Mouse (Mus musculus) lung, embryonic 14.5 days (tissue): Measurements from ENCODE around the gene Rpl10a. TPM values are rescaled to one million over a fixed set of nuclear protein-coding genes. Genes with fewer than 3 reads are reported as not detected.

ENCODE experiments used
- ATAC-seq: fragments of 200-750 bp; cut with Nextera tagmentation; 2 replicates; pipeline ENCODE4 v1.8.0; 2017; ENCODE audit warnings: mild to moderate bottlenecking, moderate TSS enrichment, moderate library complexity; ENCODE audit not compliant: insufficient read depth
- DNase-seq: peaks from one replicate; pipeline ENCODE4 v3.0.0-alpha.2; 2015
- H3K27ac ChIP-seq: fragments of 300-500 bp; sonication (generic); 2 replicates; pipeline ENCODE4 v1.5.1; 2014; ENCODE audit warnings: low read depth, mild to moderate bottlenecking, moderate library complexity
- H3K27me3 ChIP-seq: fragments of 300-500 bp; sonication (generic); 2 replicates; pipeline ENCODE4 v1.6.1; 2014; ENCODE audit warnings: low read length, control low read depth; ENCODE audit not compliant: insufficient read depth
- H3K36me3 ChIP-seq: fragments of 300-500 bp; sonication (generic); 2 replicates; pipeline ENCODE4 v1.6.1; 2014; ENCODE audit warnings: control low read depth; ENCODE audit not compliant: insufficient read depth
- H3K4me1 ChIP-seq: fragments of 300-500 bp; sonication (generic); 2 replicates; pipeline ENCODE4 v1.6.1; 2014; ENCODE audit warnings: antibody characterized with exemption, control low read depth; ENCODE audit not compliant: insufficient read depth
- H3K4me2 ChIP-seq: fragments of 300-500 bp; sonication (generic); 2 replicates; pipeline ENCODE4 v1.6.1; 2014; ENCODE audit warnings: mild to moderate bottlenecking
- H3K4me3 ChIP-seq: fragments of 300-500 bp; sonication (generic); 2 replicates; pipeline ENCODE4 v1.5.1; 2014; ENCODE audit warnings: low read depth, low read length
- H3K9ac ChIP-seq: fragments of 300-500 bp; sonication (generic); 2 replicates; pipeline ENCODE4 v1.6.1; 2014
- H3K9me3 ChIP-seq: fragments of 300-500 bp; sonication (generic); 2 replicates; pipeline ENCODE4 v1.6.1; 2016; ENCODE audit warnings: low read depth, low read length, control low read depth
- CTCF ChIP-seq: IDR thresholded peaks from 2 replicates; pipeline ENCODE4 v1.5.1; 2016; ENCODE audit warnings: antibody characterized with exemption, low read depth
- WGBS: fragments of 180-500 bp; shearing (Covaris S2); extraction: QIAGEN DNeasy Blood & Tissue Kit; methylation state at CpG from one replicate; pipeline ENCODE4 v1.1.7; 2014; 5-methylcytosine and 5-hydroxymethylcytosine counted together
- polyA plus RNA-seq: library from polyadenylated mRNA; unstranded; fragments of >200 nt; fragmentation: Nextera tagmentation; extraction: Ambion mirVana; gene quantifications from 2 replicates; pipeline ENCODE4 v1.2.1, GENCODE M21; 2014

Gene Rpl10a
- polyA plus RNA-seq, 1 experiment from 2014 or later: 802 TPM

DNA sequence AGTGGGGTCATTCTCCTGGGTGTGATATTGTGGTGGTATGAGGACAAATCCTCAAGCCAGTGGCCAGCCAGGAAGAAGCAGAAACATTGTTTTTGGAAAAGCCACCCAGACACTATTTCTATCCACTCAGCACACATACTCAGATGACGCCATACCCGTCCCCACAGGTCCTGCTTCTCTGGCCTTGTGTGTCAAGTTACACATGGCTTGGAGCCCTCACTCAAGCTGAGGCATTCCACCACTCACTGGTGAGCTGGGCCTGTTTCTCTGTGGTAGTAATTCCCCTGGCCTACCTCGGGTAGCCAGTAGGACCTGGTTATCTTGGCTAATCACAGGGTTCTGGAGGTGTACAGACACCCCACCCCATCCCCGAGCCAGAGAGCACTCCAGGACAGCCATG is 34.6 kb upstream of the Rpl10a start:
- no peak overlapping the region for H3K4me2 ChIP-seq
- no peaks in the 10 kb centered on the region for H3K9me3 ChIP-seq
- ATAC-seq (no peak), DNase-seq (no peak)
- TF ChIP-seq CTCF: no peak
- no peak overlapping the region for H3K4me3 ChIP-seq
- WGBS: 58% methylated on average over 4 of the region's 4 CpGs
- peaks cover 6% of the 10 kb centered on the region; the same call in 1 of the 2 replicates for H3K36me3 ChIP-seq
- H3K27me3 ChIP-seq: no peaks in the 10 kb centered on the region
- H3K27ac ChIP-seq: no peak overlapping the region
- peaks cover 6% of the 10 kb centered on the region for H3K4me1 ChIP-seq
- H3K9ac ChIP-seq: no peak overlapping the region

DNA sequence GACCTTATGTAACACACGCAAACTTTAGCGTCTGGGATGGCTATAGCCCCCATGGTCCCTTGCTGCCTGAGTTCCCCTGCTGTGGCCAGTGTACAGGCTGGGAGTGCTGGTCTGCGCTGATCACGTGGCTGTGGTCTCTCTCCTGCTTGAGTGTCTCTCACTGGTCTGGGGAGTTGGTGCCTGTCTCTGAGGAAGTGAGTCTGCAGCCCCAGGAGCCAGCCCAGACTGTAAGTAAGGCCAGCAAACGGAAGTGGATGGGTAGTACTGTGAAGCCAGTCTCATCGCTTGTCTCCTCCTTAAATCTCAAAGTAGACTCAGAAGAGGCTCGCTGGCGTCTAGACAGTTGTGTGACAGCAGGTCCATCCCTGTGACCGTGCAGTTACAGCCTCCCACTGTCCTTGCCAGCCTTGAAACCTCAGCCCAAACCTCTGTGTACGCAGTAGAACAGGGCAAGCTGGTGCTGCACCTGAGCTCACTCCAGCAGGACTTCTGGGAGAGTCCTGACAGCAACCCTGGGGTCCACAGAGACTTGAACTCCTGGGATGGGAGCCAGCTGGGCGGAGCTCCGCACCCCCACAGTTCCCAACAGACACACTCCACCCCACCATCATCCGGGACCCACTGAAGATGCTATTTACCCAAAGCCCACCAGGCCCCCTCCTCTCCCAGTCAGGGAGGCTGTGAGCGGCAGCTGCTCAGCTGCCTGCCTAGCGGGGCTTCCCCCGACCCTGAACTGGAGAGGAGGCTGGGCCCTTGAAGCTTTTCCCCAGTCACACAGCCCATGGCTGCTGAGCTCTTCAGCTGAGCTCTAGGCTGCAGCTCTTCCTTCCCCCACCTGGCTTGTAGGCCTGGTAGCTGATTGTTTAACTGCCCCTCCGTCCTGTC is 33.6 kb upstream of the Rpl10a start:
- Histone ChIP-seq H3K9me3 (no peaks in the 10 kb centered on the region), H3K4me1 (peaks cover 6% of the 10 kb centered on the region), H3K36me3 (peaks cover 10% of the 10 kb centered on the region; the same call in 1 of the 2 replicates), H3K27ac (peak overlapping the region; percentile 24; the same call in 1 of the 2 replicates), H3K9ac (0 out of 2 replicates have a peak overlapping the region, but pooled peaks have one; percentile 18), H3K4me3 (no peak overlapping the region), H3K4me2 (no peak overlapping the region), H3K27me3 (no peaks in the 10 kb centered on the region)
- ATAC-seq (peak; percentile 23; the same call in 1 of the 2 replicates), DNase-seq (no peak)
- TF ChIP-seq CTCF: no peak
- 50% methylated on average over 17 of the region's 17 CpGs for whole genome bisulfite sequencing

GRCm38 (mm10) chr17:28298888-28299287 is 29.4 kb upstream of the Rpl10a start:
- 94% methylated on average over 17 of the region's 17 CpGs for WGBS
- Histone ChIP-seq H3K27me3 (no peaks in the 10 kb centered on the region), H3K27ac (no peak overlapping the region), H3K4me3 (no peak overlapping the region), H3K9ac (no peak overlapping the region), H3K4me1 (no peaks in the 10 kb centered on the region; the same call in 1 of the 2 replicates), H3K4me2 (no peak overlapping the region), H3K9me3 (no peaks in the 10 kb centered on the region), H3K36me3 (peaks cover 10% of the 10 kb centered on the region; the same call in 1 of the 2 replicates)
- ATAC-seq (no peak), DNase-seq (no peak)
- no peak for TF ChIP-seq CTCF

DNA sequence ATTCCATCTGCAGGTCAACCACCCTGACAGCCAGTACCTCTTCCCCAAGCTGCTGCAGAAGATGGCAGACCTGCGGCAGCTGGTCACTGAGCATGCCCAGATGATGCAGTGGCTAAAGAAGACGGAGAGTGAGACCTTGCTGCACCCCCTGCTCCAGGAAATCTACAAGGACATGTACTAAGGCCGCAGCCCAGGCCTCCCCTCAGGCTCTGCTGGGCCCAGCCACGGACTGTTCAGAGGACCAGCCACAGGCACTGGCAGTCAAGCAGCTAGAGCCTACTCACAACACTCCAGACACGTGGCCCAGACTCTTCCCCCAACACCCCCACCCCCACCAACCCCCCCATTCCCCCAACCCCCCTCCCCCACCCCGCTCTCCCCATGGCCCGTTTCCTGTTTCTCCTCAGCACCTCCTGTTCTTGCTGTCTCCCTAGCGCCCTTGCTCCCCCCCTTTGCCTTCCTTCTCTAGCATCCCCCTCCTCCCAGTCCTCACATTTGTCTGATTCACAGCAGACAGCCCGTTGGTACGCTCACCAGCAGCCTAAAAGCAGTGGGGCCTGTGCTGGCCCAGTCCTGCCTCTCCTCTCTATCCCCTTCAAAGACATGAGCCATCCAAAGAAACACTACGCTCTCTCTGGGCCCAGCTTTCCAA is 28.5 kb upstream of the Rpl10a start:
- ATAC-seq (peak; percentile 53; the same call in 1 of the 2 replicates), DNase-seq (peak; percentile 32)
- H3K9me3 ChIP-seq: no peaks in the 10 kb centered on the region
- no peaks in the 10 kb centered on the region for H3K27me3 ChIP-seq
- peak overlapping the region; percentile 75 for H3K27ac ChIP-seq
- no peak for TF ChIP-seq CTCF
- H3K9ac ChIP-seq: peak overlapping the region; percentile 32; the same call in 1 of the 2 replicates
- 22% methylated on average over 8 of the region's 11 CpGs for WGBS
- no peak overlapping the region for H3K4me3 ChIP-seq
- H3K4me2 ChIP-seq: no peak overlapping the region
- no peaks in the 10 kb centered on the region; the same call in 1 of the 2 replicates for H3K4me1 ChIP-seq
- H3K36me3 ChIP-seq: peaks cover 10% of the 10 kb centered on the region; the same call in 1 of the 2 replicates

DNA sequence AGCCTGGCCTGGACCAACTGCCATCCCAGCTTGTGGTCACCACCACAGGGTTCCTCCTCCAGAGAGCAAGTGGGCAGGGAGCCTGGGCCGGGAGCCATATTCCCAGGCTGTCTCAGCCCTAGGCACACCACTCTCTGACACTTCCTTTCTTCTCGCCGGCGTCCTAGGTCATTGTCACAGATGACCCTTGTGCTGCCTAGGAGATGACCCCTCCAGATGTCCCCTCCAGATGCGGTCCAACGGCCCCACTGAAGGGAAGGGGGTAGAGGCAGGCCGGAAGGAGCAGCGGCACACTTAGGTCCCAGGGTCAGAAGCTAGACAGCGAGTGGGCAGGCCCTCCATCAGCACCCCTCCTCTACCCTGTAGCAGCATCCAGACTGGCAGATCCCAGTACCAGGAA is 27.9 kb upstream of the Rpl10a start:
- DNase-seq (peak; percentile 40), ATAC-seq (peak; percentile 50; the same call in 1 of the 2 replicates)
- H3K4me2 ChIP-seq: no peak overlapping the region
- no peaks in the 10 kb centered on the region for H3K27me3 ChIP-seq
- H3K4me1 ChIP-seq: no peaks in the 10 kb centered on the region; the same call in 1 of the 2 replicates
- H3K36me3 ChIP-seq: peaks cover 10% of the 10 kb centered on the region; the same call in 1 of the 2 replicates
- TF ChIP-seq CTCF: no peak
- peak overlapping the region; percentile 75 for H3K27ac ChIP-seq
- H3K9ac ChIP-seq: no peak overlapping the region
- 36% methylated on average over 9 of the region's 9 CpGs for WGBS
- no peaks in the 10 kb centered on the region for H3K9me3 ChIP-seq
- H3K4me3 ChIP-seq: no peak overlapping the region

GRCm38 (mm10) chr17:28300850-28301249 is 27.4 kb upstream of the Rpl10a start:
- H3K27ac ChIP-seq: no peak overlapping the region
- DNase-seq: no peak
- 50% methylated on average over 3 of the region's 3 CpGs for WGBS
- TF ChIP-seq CTCF: no peak
- H3K27me3 ChIP-seq: no peaks in the 10 kb centered on the region
- no peak overlapping the region for H3K4me3 ChIP-seq
- no peaks in the 10 kb centered on the region for H3K9me3 ChIP-seq
- H3K4me1 ChIP-seq: no peaks in the 10 kb centered on the region
- no peak for ATAC-seq
- H3K4me2 ChIP-seq: no peak overlapping the region
- peaks cover 10% of the 10 kb centered on the region; the same call in 1 of the 2 replicates for H3K36me3 ChIP-seq
- no peak overlapping the region for H3K9ac ChIP-seq

DNA sequence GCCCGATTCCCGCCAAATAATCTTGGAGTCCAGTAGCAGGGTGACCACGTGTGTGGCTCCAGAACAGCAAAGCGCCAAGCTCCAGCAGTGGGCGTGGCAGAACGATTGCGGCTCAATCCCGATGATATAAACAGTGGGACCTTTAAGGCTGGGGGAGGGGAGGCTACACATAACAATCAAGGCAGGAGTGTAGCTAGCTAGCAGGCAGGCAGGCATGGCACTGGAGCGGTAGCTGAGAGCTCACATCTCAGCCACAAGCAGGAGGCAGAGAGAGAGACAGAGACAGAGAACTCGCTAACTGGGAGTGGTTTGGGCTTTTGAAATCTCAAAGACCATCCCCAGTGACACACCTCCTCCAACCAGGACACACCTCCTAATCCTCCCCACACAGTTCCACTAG is 23.1 kb upstream of the Rpl10a start:
- WGBS: 44% methylated on average over 10 of the region's 10 CpGs
- TF ChIP-seq CTCF: no peak

More for the DNA sequence above, 23.1 kb upstream of the Rpl10a start:
- ATAC-seq (no peak), DNase-seq (peak; percentile 47)
- Histone ChIP-seq H3K4me1 (no peaks in the 10 kb centered on the region), H3K9ac (no peak overlapping the region), H3K4me2 (no peak overlapping the region), H3K9me3 (no peaks in the 10 kb centered on the region), H3K27ac (no peak overlapping the region), H3K27me3 (no peaks in the 10 kb centered on the region), H3K4me3 (no peak overlapping the region), H3K36me3 (no peaks in the 10 kb centered on the region)
